Mouse (Mus musculus) left cerebral cortex, adult 9 months (tissue): ENCODE results near the gene Tgfb1i1.

Experiments used
- DNase-seq, 2 experiments: peaks; one replicate each; pipeline ENCODE4 v3.0.0; 2022; ENCODE audit warnings: low spot score in 2 of 2

The Tgfb1i1 gene

DNA sequence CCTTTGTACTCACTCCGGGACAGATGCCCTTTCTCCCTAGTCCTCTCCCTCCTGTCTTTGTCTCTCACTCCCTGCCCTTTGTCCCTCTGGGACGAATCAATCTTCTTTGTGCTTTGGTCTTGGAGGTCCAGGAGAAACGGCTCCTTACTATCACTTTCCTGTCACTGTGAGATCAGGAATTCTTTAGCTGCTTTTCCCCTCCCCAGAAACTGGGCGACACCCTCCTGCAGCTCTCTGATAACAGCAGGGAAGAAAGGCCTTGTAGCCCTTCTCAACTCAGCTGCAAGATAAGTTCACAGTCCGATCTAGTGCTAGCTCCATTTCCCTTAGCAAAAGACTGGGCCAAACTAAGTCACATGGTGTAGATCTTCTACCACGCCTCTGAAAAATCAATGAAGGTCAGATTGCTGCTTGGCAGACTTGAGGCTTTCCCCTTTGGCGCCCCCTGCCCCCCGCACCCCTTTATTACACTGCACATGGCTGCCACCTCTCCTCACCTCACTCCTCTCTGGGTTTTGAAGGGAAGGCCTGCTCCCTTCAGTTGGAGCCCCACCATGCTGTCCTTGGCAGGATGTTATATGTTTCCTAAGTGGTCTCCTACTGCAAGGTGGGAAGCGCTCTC lies 42.4 kb downstream of the Tgfb1i1 start:
- no peak for DNase-seq

GRCm38 (mm10) chr7:128294785-128295184 lies 48.2 kb downstream of the Tgfb1i1 start:
- no peak for DNase-seq

DNA sequence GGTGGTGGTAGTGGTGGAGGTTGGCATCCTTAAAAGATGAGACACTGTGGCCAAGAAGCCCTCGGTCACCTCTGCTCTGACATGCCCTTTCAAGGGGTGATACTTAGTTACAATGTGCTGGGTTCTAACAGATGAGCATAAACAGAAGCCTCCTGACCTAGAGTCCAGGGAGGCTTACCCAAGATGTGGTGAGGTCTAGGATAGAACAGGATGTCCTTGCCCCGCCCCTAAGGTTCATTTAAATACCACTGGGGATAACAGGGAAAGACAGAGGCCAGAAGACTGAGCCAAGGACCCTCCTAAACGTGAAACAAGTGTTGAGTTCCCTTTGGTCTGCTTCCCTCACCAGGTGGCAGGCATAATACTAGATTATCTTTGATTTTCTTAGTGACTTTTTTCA lies 49.9 kb downstream of the Tgfb1i1 start:
- no peak for DNase-seq

GRCm38 (mm10) chr7:128297291-128297616 lies 50.6 kb downstream of the Tgfb1i1 start:
- no peak for DNase-seq

GRCm38 (mm10) chr7:128297617-128298480 lies 51.2 kb downstream of the Tgfb1i1 start, which contains the start of gene BC017158:
BC017158 (minus strand) TSS chr7:128298170.
- DNase-seq = peak; percentile 16 to 77

DNA sequence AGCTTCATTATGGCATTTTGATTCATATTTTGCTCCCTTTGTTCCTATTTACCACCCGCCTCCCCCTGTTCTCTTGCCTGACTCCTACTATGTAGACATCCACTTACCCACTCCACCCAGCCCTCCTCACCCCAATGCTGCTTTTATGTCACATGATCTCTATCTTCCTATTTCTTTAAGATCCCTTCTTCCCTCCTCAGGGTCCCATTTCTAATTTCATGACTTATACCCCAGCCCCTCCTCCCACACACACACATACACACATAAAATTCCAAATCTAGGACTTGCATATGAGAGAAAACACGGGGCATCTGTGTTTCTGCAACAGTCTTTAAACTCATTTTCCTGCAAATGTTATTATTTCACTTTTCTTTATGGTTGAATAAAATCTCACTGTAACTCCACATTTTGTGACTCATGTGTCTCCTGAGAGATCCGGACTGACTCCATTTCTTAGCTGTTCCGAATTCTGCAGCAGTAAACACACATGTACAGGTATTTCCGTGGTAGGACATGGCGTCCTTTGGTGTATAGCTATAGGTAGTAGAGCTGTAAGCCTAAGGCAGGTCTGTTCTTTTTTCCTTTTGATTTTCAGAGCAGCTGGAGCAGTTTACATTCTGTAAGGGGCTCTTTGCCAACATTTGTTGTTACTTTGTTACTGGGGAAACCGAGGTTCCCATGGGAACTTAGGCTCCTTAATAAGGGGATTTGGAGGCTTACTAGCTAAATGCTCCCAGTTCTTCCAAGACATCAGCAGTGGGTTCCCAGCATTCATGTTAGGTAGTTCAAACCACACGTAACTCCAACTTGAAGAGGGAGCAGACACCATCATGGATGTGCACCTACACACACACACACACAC lies 52.1 kb downstream of the Tgfb1i1 start:
- DNase-seq = peak in 1 of 2 experiments; percentile 22

DNA sequence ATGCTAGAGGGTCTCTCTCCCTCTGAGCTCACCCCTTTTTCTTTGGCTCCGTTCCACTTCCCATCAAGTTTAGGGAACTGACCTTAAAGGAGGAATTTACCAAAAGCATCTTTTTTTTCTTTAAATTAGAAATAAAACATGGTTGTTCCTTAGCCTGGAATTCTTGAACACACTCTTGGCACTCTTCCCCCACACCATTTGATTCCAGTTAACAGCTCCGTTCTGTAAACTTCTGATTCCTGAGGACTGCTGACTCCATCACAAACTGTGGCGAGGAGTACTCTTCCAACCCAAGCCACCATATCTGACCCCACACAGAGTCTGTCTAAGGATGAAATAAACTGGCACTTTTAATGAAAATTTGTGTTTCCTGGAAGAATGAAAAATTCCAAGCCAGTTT lies 54.3 kb downstream of the Tgfb1i1 start:
- no peak for DNase-seq

DNA sequence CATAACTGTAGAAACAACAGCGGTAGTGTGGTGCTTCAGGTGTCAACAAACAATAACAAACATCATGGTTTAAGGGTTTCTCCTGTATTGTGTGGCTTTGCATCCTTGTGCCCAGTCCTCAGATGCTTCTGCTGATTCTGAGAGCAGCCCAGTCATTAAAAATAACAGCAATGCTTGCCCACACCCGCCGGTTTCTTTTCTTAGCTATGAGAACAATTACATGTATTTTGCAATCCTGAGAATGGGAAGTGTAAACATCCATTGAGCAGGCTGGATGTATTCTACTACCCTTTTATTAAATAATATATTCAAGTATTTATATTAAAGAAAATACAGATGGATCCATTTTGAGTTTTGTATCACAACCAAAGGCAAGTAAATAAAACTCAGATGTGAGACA lies 55.5 kb downstream of the Tgfb1i1 start:
- DNase-seq = no peak

GRCm38 (mm10) chr7:128304198-128304597 lies 57.6 kb downstream of the Tgfb1i1 start:
- no peak for DNase-seq

DNA sequence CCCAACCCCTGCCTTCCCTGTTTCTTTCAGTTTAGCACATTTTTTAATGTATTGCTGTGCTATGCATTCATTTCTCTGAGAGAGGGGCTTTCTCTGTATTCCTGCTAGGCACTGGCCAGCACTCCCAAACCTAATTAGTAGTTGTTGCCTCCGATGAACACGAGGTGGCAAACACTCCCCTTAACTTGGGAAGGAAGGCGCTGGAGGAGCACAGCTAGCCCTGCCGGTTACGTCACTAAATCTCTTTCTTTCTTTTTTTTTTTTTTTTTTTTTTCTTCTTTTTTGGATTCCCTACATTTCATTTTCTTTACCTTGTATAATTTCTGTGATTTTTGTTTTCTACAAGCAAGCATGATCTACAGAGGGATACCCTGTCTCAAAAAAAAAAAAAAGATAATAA lies 58.3 kb downstream of the Tgfb1i1 start:
- peak in 1 of 2 experiments; percentile 38 for DNase-seq
